Mouse (Mus musculus): ENCODE data around the gene Zfp777.

DNA sequence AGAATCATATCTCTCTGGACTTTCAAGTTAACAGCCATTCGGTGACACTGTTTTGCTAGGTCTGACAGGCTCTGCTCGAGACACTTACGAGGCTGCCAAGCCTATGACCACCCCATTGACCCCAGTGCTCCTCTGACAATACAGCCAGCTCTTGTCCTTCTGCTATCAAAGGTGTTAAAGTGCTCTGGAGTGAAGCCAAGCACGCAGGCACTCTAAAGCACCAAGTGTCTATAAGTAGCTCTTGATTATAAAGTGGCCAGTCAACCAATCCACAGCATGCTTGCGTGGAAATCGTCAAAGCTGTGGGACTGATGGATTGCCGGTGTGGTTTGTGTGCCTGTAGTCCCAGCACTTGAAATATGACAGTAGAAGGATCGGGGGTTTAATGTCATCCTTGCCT lies 38.0 kb downstream of the Zfp777 start:
- no peak for TF ChIP-seq POLR2A (IDR thresholded peaks at IDR 0.05; ENCODE audit: borderline replicate concordance, low read depth, low read length)
- no peak for TF ChIP-seq CTCF (IDR thresholded peaks at IDR 0.05; ENCODE audit: low read depth, low read length)

Data from bone marrow macrophage, adult 2 months (primary cell).